Mouse (Mus musculus) splenic B cell, adult 2 months (primary cell): ENCODE results near the gene Nelfcd.

Source experiments
- DNase-seq: peaks from one replicate; pipeline ENCODE4 v3.0.0-alpha.2; 2011; ENCODE audit warnings: low read depth, low spot score
- H3K27me3 ChIP-seq: 2 replicates; pipeline ENCODE4 v1.6.1; 2012; ENCODE audit warnings: mild to moderate bottlenecking, low read length, moderate library complexity, mixed read lengths; ENCODE audit not compliant: control insufficient read depth, poor library complexity, insufficient read depth, severe bottlenecking
- H3K36me3 ChIP-seq: 2 replicates; pipeline ENCODE4 v1.6.1; 2012; ENCODE audit warnings: mild to moderate bottlenecking, low read length, moderate library complexity, mixed read lengths; ENCODE audit not compliant: control insufficient read depth, poor library complexity, insufficient read depth, severe bottlenecking

The Nelfcd gene

GRCm38 (mm10) chr2:174426856-174427255, 11.3 kb downstream of the Nelfcd start:
- no peaks in the 10 kb centered on the region for H3K27me3 ChIP-seq
- DNase-seq: no peak
- H3K36me3 ChIP-seq: peaks cover 16% of the 10 kb centered on the region

DNA sequence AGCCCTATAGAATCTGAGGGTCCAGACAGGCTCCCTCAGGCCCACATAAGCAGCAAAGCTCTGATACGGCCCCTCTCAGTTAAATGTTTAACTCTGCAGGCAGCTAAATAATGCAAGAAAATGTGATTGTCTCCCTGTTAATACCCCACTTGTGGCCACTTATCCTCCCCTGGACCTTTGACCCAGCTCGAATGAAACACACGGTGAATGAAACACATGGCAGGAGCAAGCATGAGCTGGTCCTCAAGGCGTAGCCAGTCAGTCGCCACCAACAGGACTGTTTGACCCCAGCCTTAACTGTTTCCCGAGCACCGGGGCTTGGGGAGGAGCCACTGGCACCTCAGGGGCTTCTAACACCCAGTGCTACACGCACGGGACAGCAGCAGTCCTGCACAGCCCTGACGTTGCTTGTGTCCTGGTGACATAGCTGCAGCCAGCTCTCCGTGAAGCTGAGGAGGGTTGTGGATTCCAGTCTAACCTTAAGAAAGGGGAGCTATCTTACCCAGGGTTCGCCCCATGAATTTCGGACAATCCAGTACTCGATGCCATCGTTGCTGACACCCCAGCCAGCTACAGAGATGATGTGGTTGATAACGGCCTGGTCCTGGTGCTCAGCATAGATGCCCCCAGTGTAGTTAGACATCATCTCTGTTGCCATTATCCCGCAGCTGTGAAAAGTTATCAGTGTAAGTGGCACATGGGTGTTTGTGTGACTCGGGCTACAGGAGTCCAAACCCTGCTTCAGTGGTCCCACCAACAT, 12.7 kb downstream of the Nelfcd start:
- H3K36me3 ChIP-seq: peaks cover 24% of the 10 kb centered on the region
- H3K27me3 ChIP-seq: no peaks in the 10 kb centered on the region
- no peak for DNase-seq

GRCm38 (mm10) chr2:174428996-174429591, 13.5 kb downstream of the Nelfcd start:
- no peak for DNase-seq
- H3K36me3 ChIP-seq: peaks cover 28% of the 10 kb centered on the region

DNA sequence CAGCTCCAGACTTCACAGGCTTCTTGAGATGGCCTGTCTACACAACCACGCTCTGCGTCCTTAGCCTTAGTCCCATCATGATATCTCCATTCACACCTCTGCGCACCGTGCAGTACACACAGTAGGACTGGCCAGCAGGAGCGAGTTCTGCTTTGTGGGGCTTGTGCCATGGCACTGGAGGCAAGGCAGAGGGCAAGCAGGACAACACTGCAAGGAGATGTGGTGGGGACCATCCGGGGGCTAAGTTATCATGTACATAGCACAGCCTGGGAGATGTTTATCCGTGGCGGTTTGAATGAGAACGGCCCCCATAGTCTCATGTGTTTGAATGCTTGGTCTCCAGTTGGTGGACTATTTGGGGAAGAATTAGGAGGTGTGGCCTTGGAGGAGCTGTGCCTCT, 19.3 kb downstream of the Nelfcd start:
- no peak for DNase-seq
- Histone ChIP-seq H3K27me3 (no peaks in the 10 kb centered on the region), H3K36me3 (peaks cover 18% of the 10 kb centered on the region)

More at GRCm38 (mm10) chr2:174428996-174429591, 13.5 kb downstream of the Nelfcd start:
- H3K27me3 ChIP-seq: no peaks in the 10 kb centered on the region

DNA sequence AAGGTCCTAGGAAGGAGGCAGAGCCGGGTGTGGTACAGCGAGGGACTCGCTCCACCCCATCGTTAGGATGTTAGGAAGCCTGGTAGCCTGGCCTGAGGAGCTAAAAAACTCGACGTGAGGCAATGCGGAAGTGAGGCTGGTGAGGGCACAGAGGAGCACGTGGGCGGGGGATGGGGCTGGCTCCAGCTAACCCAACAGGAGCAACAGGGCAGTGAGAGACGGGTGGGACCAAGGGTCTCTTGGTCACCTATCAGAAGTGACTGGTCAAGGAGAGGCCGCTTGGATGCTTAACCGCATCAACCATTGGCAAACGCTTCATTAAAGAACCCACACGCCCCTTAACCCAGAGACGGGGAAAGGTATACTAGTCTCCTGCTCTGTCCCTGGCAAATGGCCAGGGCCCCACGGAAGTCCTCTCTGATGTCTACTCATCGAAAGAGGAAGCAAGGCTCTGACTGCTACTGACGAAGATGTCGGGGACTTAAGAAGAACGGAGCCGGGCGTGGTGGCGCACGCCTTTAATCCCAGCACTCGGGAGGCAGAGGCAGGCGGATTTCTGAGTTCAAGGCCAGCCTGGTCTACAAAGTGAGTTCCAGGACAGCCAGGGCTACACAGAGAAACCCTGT, 20.6 kb downstream of the Nelfcd start:
- Histone ChIP-seq H3K36me3 (peaks cover 14% of the 10 kb centered on the region), H3K27me3 (no peaks in the 10 kb centered on the region)
- peak; percentile 93 for DNase-seq

DNA sequence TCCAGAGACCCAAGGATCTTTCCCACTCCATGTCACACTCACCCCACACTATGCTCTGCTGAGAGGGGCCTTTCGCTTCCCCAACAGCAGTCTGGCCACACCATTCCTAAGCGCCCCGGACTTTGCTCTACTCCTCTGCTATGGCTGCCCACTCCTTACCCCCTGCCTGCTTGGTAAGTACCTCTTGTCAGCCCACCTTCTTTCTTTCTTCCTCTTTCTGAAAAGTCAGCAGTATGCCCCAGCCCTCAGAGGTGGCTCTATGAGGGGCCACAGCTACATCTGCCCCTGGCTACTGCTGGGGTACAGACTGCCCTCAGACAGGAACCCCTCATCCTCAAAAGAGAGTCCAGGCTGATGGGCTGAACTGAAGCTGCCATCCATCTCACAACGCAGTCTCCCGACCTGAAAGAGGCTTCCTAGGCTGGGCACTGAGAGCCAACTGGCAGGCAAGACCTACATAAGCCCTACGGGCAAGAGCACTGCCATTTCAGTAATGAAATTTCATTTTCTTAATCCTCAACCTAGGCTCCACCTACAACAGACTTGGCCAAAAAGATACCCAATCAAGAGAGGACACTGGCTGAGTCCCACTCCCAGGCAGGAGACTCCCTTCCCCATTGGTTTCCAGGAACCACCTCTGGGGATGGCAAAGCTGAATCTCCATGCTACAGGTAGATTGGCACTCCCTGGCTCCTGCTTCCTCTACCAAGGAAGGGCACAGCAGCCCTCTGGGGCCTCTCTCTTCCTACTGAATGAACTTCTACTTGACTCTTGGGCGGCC, 21.5 kb downstream of the Nelfcd start:
- Histone ChIP-seq H3K27me3 (no peaks in the 10 kb centered on the region), H3K36me3 (peaks cover 14% of the 10 kb centered on the region)
- DNase-seq: peak; percentile 66

DNA sequence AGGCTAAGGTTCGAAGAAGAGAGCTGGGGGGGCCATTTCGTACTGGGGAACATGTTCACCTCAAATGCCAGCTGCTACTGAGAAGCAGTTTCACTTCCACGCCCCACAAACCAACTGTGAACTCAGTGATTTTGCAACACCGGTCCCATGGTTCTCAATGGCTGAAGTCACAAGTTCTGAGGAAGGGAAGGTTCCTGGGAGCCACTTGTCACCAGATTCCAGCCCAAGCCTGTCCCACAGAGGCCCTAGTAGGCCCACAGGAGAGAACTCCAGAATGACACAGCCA, 22.0 kb downstream of the Nelfcd start:
- H3K27me3 ChIP-seq: no peaks in the 10 kb centered on the region
- H3K36me3 ChIP-seq: peaks cover 10% of the 10 kb centered on the region
- DNase-seq: peak; percentile 85

DNA sequence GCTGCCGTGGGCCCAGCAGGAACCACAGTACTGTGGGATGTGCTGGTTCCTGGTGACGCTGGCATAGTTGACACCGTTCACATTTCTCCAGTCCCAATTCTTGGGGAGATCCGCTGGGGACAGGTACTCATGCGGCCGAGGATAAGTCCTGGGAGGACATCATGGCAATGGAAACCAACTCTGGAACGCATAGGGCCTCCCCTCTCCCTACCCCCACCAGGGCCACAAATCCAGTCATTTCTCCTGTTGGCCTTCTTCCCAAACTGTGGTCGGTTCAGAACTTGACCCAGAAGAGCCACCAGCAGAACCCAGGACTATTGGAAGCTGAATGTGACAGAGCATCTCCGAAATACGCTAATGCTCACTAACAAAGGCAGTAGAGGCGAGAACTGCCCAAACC, 22.6 kb downstream of the Nelfcd start:
- DNase-seq: no peak
- peaks cover 7% of the 10 kb centered on the region for H3K36me3 ChIP-seq

DNA sequence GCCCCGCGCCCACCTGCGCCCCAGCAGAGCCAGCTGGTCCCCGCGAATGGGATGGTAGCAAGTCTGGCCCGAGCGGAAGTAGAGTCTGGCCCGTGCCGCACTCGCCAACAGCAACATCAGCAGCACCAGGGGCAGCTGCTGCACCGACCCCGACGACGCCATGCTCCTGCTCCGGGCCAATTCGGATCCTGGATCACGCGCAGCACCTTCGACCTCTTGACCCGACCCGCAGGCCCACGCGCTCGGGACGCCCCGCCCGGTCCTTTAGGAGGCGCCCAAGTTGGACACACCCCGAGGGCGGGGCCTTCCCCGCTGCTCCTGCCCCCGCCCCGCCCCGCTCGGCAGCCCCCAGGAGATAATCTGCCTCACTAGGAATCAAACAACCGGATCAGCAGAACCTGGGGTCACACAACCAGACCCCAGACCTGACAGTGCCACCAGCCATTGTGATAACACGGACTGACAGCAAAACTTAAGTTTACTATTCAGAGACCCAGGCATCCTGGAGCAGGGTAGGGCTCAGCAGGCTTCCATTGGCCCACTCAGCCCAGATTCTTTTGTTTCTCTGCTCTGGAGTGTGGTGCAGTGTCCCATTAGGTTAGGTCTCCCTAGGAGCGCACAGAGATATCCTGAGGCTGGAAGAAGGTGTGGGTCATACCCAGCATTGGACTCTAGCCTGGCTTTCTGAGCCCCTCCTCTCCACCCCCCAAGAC, 23.3 kb downstream of the Nelfcd start, which contains the start of gene Ctsz:
Gene Ctsz, minus strand, starts transcription at position 303 of the 713 bp plus-strand sequence.
- peak; percentile 76 for DNase-seq
- no peaks in the 10 kb centered on the region for H3K27me3 ChIP-seq
- peaks cover 2% of the 10 kb centered on the region for H3K36me3 ChIP-seq

More for the DNA sequence above, 22.6 kb downstream of the Nelfcd start:
- no peaks in the 10 kb centered on the region for H3K27me3 ChIP-seq

DNA sequence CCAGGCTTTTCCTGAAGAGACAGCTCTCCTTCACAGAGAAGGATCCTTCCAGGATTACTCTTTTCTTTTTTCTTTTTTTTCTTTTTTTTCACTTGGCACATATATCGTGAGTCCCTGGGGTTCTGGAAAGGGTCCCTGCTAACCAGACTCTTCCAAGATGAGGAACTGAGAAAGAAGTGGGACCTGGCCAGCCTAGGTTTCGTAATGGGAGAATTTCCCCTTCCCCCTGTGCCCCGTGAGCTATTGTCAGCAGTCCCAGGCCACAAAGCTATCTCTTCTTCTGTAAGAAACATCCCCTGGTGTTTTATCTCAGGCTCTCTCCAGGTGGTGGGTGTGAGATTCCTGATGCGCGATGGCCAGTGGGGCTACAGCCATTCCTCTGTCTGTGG, 23.8 kb downstream of the Nelfcd start:
- H3K36me3 ChIP-seq: peaks cover 2% of the 10 kb centered on the region
- H3K27me3 ChIP-seq: no peaks in the 10 kb centered on the region
- peak; percentile 60 for DNase-seq

- Histone ChIP-seq H3K27me3 (no peaks in the 10 kb centered on the region), H3K36me3 (peaks cover 2% of the 10 kb centered on the region; the same call in 1 of the 2 replicates)
- no peak for DNase-seq
Observed at GRCm38 (mm10) chr2:174439961-174440360, 24.4 kb downstream of the Nelfcd start.

GRCm38 (mm10) chr2:174441898-174442297, 26.3 kb downstream of the Nelfcd start:
- Histone ChIP-seq H3K36me3 (no peaks in the 10 kb centered on the region), H3K27me3 (no peaks in the 10 kb centered on the region)
- DNase-seq: no peak

GRCm38 (mm10) chr2:174442460-174442859, 26.9 kb downstream of the Nelfcd start:
- Histone ChIP-seq H3K36me3 (no peaks in the 10 kb centered on the region), H3K27me3 (no peaks in the 10 kb centered on the region)
- DNase-seq: peak; percentile 69

GRCm38 (mm10) chr2:174443046-174443445, 27.4 kb downstream of the Nelfcd start:
- no peak for DNase-seq
- Histone ChIP-seq H3K27me3 (no peaks in the 10 kb centered on the region), H3K36me3 (no peaks in the 10 kb centered on the region)
